Mouse (Mus musculus) embryonic fibroblast, embryonic 13.5 days (primary cell): ENCODE measurements around the gene Lrrc8c.

Experiments
- CTCF ChIP-seq: IDR thresholded peaks from 2 replicates; pipeline ENCODE4 v1.5.1; 2011; ENCODE audit warnings: mild to moderate bottlenecking, control low read depth, low read length, moderate library complexity, borderline replicate concordance; ENCODE audit not compliant: insufficient read depth
- POLR2A ChIP-seq: IDR thresholded peaks from 2 replicates; pipeline ENCODE4 v1.6.1; 2011; ENCODE audit warnings: low read depth, mild to moderate bottlenecking, control low read depth, low read length, moderate library complexity

DNA sequence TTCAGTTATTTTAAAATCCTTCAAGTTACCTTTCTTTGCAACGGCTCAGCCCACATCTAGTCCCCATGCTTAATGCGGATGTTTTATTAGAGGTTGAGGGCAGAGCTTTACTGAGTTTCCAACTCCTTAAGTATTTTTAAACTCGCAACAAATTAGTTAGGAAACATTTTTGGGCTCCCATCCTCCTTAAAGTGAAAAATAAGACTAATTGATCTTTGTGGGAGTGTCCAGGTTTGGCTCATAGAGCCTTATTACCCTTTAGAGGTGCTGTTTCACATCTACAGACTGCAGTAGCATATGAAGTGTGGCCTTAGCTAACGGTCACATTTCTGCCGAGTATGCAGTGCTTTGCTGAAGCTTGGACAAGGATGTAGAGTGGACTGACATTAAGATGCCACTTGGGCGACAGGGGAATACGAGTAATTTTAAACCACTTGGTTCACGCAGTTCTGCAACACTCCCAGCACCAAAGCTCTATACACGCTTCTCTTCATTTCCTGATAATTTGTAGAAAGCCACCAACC lies 1.3 kb downstream of the Lrrc8c start:
- TF ChIP-seq CTCF, result no peak
- TF ChIP-seq POLR2A, result no peak
